24 mouse cellular contexts compared by ENCODE assay signal in genomic region chr3:97615154-97615553, GRCm38 (mm10). TPM values are rescaled to one million over a fixed set of nuclear protein-coding genes. Genes with fewer than 3 reads are reported as not detected.
DNase-seq lines count a peak whose midpoint lies in the region; ATAC-seq and TF ChIP-seq lines count a peak whose summit lies in the region.
"Had no signal": no experiment of that assay in that cellular context is flagged by ENCODE, and none has a peak within 500 bp of the region (broad histone marks: within the 10 kb centered on the region; RNA-seq: fewer than 3 reads in every experiment).

No protein-coding gene starts in this region.

- H3K27me3 ChIP-seq in embryonic facial prominence, embryonic 14.5 days (replicated peaks; ENCODE audit: control insufficient read depth, insufficient read depth, low read length), result no peaks in the 10 kb centered on the region
- H3K27me3 ChIP-seq in embryonic facial prominence, embryonic 10.5 days (replicated peaks; ENCODE audit: low read depth, poor library complexity, severe bottlenecking), result peaks cover 4% of the 10 kb centered on the region; the same call in 1 of the 2 replicates
- H3K27me3 ChIP-seq in liver, embryonic 16.5 days (ENCODE audit: control insufficient read depth, insufficient read depth, low read depth, low read length), result no peaks in the 10 kb centered on the region
- H3K27me3 ChIP-seq in liver, embryonic 12.5 days (replicated peaks), result 0 out of 2 replicates have a peak, but pooled peaks cover 6% of the 10 kb centered on the region
- no peaks in the 10 kb centered on the region for H3K27me3 ChIP-seq in intestine, postnatal 0 days (replicated peaks; ENCODE audit: control insufficient read depth, insufficient read depth, low read length)
- no peaks in the 10 kb centered on the region for H3K27me3 ChIP-seq in stomach, postnatal 0 days (ENCODE audit: control insufficient read depth, insufficient read depth, low read length)
- H3K27me3 ChIP-seq: hindbrain, embryonic 13.5 days had no signal

- TF ChIP-seq CTCF in intestine, postnatal 0 days (IDR thresholded peaks at IDR 0.05; ENCODE audit: low read depth), result no peak
- no peak for TF ChIP-seq CTCF in stomach, postnatal 0 days (IDR thresholded peaks at IDR 0.05; ENCODE audit: low read depth)

- H3K4me1 ChIP-seq in embryonic facial prominence, embryonic 14.5 days (ENCODE audit: control insufficient read depth, insufficient read depth, low read length), result 0 out of 2 replicates have a peak, but pooled peaks cover 5% of the 10 kb centered on the region
- H3K4me1 ChIP-seq in embryonic facial prominence, embryonic 10.5 days, result 0 out of 2 replicates have a peak, but pooled peaks cover 2% of the 10 kb centered on the region
- H3K4me1 ChIP-seq in liver, embryonic 16.5 days (ENCODE audit: control insufficient read depth, low read depth, low read length), result peaks cover 5% of the 10 kb centered on the region
- peaks cover 9% of the 10 kb centered on the region for H3K4me1 ChIP-seq in liver, embryonic 12.5 days
- no peaks in the 10 kb centered on the region for H3K4me1 ChIP-seq in intestine, postnatal 0 days (replicated peaks; ENCODE audit: control insufficient read depth, insufficient read depth, low read length)
- no peaks in the 10 kb centered on the region for H3K4me1 ChIP-seq in stomach, postnatal 0 days (replicated peaks; ENCODE audit: control insufficient read depth, insufficient read depth)
- H3K4me1 ChIP-seq: embryonic facial prominence, embryonic 12.5 days; forebrain, embryonic 12.5 days; hindbrain, embryonic 13.5 days had no signal

- H3K27ac ChIP-seq in embryonic facial prominence, embryonic 14.5 days (replicated peaks; ENCODE audit: low read depth, low read length), result no peak overlapping the region
- H3K27ac ChIP-seq in embryonic facial prominence, embryonic 10.5 days (replicated peaks), result no peak overlapping the region
- H3K27ac ChIP-seq in liver, embryonic 16.5 days (ENCODE audit: low read length), result no peak overlapping the region
- no peak overlapping the region for H3K27ac ChIP-seq in liver, embryonic 12.5 days
- no peak overlapping the region for H3K27ac ChIP-seq in intestine, postnatal 0 days (ENCODE audit: low read depth, low read length)
- H3K27ac ChIP-seq in stomach, postnatal 0 days (replicated peaks), result no peak overlapping the region
- H3K27ac ChIP-seq: embryonic facial prominence, embryonic 12.5 days; forebrain, embryonic 12.5 days; hindbrain, embryonic 13.5 days; hindbrain, postnatal 0 days had no signal

- ATAC-seq in embryonic facial prominence, embryonic 14.5 days (ENCODE audit: low read depth), result no peak
- ATAC-seq in liver, embryonic 16.5 days (ENCODE audit: low read depth), result peak; percentile 73
- ATAC-seq in liver, embryonic 12.5 days, result no peak
- ATAC-seq in intestine, postnatal 0 days, result peak; percentile 77
- ATAC-seq in stomach, postnatal 0 days (ENCODE audit: low FRiP score, low TSS enrichment), result peak; percentile 61
- ATAC-seq: CD4-positive, CD25-positive, alpha-beta regulatory T cell, adult 4 months; forebrain, postnatal 0 days; hindbrain, postnatal 0 days had no signal

- H3K9me3 ChIP-seq in embryonic facial prominence, embryonic 14.5 days (ENCODE audit: control insufficient read depth, low read length), result no peaks in the 10 kb centered on the region
- no peaks in the 10 kb centered on the region for H3K9me3 ChIP-seq in embryonic facial prominence, embryonic 10.5 days
- no peaks in the 10 kb centered on the region for H3K9me3 ChIP-seq in liver, embryonic 16.5 days (replicated peaks; ENCODE audit: control insufficient read depth, low read length)
- no peaks in the 10 kb centered on the region for H3K9me3 ChIP-seq in liver, embryonic 12.5 days (replicated peaks)
- H3K9me3 ChIP-seq in intestine, postnatal 0 days (ENCODE audit: control insufficient read depth), result no peaks in the 10 kb centered on the region
- H3K9me3 ChIP-seq in stomach, postnatal 0 days (ENCODE audit: control insufficient read depth, low read length), result no peaks in the 10 kb centered on the region
- H3K9me3 ChIP-seq: embryonic facial prominence, embryonic 12.5 days; forebrain, embryonic 12.5 days; G1E; hindbrain, embryonic 13.5 days had no signal

- H3K36me3 ChIP-seq in embryonic facial prominence, embryonic 14.5 days (ENCODE audit: control insufficient read depth, insufficient read depth, low read length), result no peaks in the 10 kb centered on the region
- H3K36me3 ChIP-seq in embryonic facial prominence, embryonic 10.5 days (replicated peaks), result no peaks in the 10 kb centered on the region
- no peaks in the 10 kb centered on the region for H3K36me3 ChIP-seq in liver, embryonic 16.5 days (ENCODE audit: control insufficient read depth, insufficient read depth)
- no peaks in the 10 kb centered on the region for H3K36me3 ChIP-seq in liver, embryonic 12.5 days
- no peaks in the 10 kb centered on the region for H3K36me3 ChIP-seq in intestine, postnatal 0 days (ENCODE audit: control insufficient read depth, insufficient read depth)
- no peaks in the 10 kb centered on the region for H3K36me3 ChIP-seq in stomach, postnatal 0 days (ENCODE audit: control insufficient read depth, insufficient read depth, low read length)
- H3K36me3 ChIP-seq: embryonic facial prominence, embryonic 12.5 days; forebrain, embryonic 12.5 days; G1E; hindbrain, embryonic 13.5 days had no signal

- peak; percentile 9 for DNase-seq in embryonic facial prominence, embryonic 14.5 days (ENCODE audit: low spot score)
- no peak for DNase-seq in embryonic facial prominence, embryonic 10.5 days (ENCODE audit: low spot score)
- peak; percentile 56 for DNase-seq in stomach, postnatal 0 days (ENCODE audit: low spot score)
- no peak for DNase-seq in cerebellum, adult 9-10 months
- no peak for DNase-seq in embryo, embryonic 11 days
- DNase-seq: adrenal gland, postnatal 10 days; B cell, adult 2 months; cerebellum, adult 11-12 months; cerebellum, postnatal 10 days; forebrain, postnatal 0 days; gastrocnemius, postnatal 14 days; heart, postnatal 10 days had no signal

- no peak overlapping the region for H3K4me2 ChIP-seq in embryonic facial prominence, embryonic 14.5 days (ENCODE audit: low read depth, low read length)
- H3K4me2 ChIP-seq in liver, embryonic 16.5 days (ENCODE audit: low read depth, low read length), result no peak overlapping the region
- no peak overlapping the region for H3K4me2 ChIP-seq in liver, embryonic 12.5 days
- H3K4me2 ChIP-seq in intestine, postnatal 0 days (replicated peaks; ENCODE audit: low read depth), result no peak overlapping the region
- no peak overlapping the region for H3K4me2 ChIP-seq in stomach, postnatal 0 days (replicated peaks; ENCODE audit: low read depth)
- H3K4me2 ChIP-seq: embryonic facial prominence, embryonic 12.5 days; forebrain, embryonic 12.5 days; hindbrain, embryonic 13.5 days had no signal

- H3K9ac ChIP-seq in embryonic facial prominence, embryonic 14.5 days (ENCODE audit: low read depth, low read length), result no peak overlapping the region
- no peak overlapping the region for H3K9ac ChIP-seq in liver, embryonic 16.5 days (ENCODE audit: low read depth, low read length)
- no peak overlapping the region for H3K9ac ChIP-seq in liver, embryonic 12.5 days
- no peak overlapping the region for H3K9ac ChIP-seq in intestine, postnatal 0 days (ENCODE audit: low read depth, low read length)
- no peak overlapping the region for H3K9ac ChIP-seq in stomach, postnatal 0 days (ENCODE audit: low read length)
- H3K9ac ChIP-seq: embryonic facial prominence, embryonic 12.5 days; forebrain, embryonic 12.5 days; forebrain, postnatal 0 days; hindbrain, embryonic 13.5 days had no signal

- 22% methylated on average over 1 of the region's 1 CpGs for WGBS in embryonic facial prominence, embryonic 14.5 days
- WGBS in embryonic facial prominence, embryonic 10.5 days, result 35% methylated on average over 1 of the region's 1 CpGs
- WGBS in liver, embryonic 16.5 days (ENCODE audit: insufficient replicate concordance), result 24% methylated on average over 1 of the region's 1 CpGs
- 15% methylated on average over 1 of the region's 1 CpGs for WGBS in liver, embryonic 12.5 days (ENCODE audit: insufficient replicate concordance)
- 11% methylated on average over 1 of the region's 1 CpGs for whole genome bisulfite sequencing in intestine, postnatal 0 days
- WGBS in stomach, postnatal 0 days, result 6% methylated on average over 1 of the region's 1 CpGs

- TF ChIP-seq EP300 in stomach, postnatal 0 days (optimal IDR thresholded peaks at IDR 0.05), result no peak

- H3K4me3 ChIP-seq in embryonic facial prominence, embryonic 14.5 days (ENCODE audit: low read depth, low read length), result no peak overlapping the region
- H3K4me3 ChIP-seq in embryonic facial prominence, embryonic 10.5 days, result no peak overlapping the region
- no peak overlapping the region for H3K4me3 ChIP-seq in liver, embryonic 16.5 days (ENCODE audit: low read depth, low read length)
- no peak overlapping the region for H3K4me3 ChIP-seq in liver, embryonic 12.5 days
- H3K4me3 ChIP-seq in intestine, postnatal 0 days (ENCODE audit: low read depth, low read length), result no peak overlapping the region
- no peak overlapping the region for H3K4me3 ChIP-seq in stomach, postnatal 0 days (ENCODE audit: low read depth, low read length)
- H3K4me3 ChIP-seq: embryonic facial prominence, embryonic 12.5 days; forebrain, embryonic 12.5 days; hindbrain, embryonic 13.5 days had no signal

RNA-seq across cellular contexts. Expression of gene Chd1l, which starts 5.2 kb away (rescaled TPM):
- polyA plus RNA-seq in embryonic facial prominence, embryonic 14.5 days (2014; fragmentation: Nextera tagmentation; extraction: Ambion mirVana), result 11.7 and 13.3 TPM in 2 replicates
- 23.0 and 24.9 TPM in 2 replicates for polyA plus RNA-seq in embryonic facial prominence, embryonic 10.5 days (2016; fragmentation: Nextera tagmentation; extraction: Ambion mirVana)
- polyA plus RNA-seq in liver, embryonic 16.5 days (2015; fragmentation: Nextera tagmentation; extraction: Ambion mirVana), result 7.8 and 8.4 TPM in 2 replicates
- 20.3 and 21.4 TPM in 2 replicates for polyA plus RNA-seq in liver, embryonic 12.5 days (2016; fragmentation: Nextera tagmentation; extraction: Ambion mirVana)
- 9.0 and 9.9 TPM in 2 replicates for polyA plus RNA-seq in intestine, postnatal 0 days (2015; fragmentation: Nextera tagmentation; extraction: Ambion mirVana)
- polyA plus RNA-seq in stomach, postnatal 0 days (2015; fragmentation: Nextera tagmentation; extraction: Ambion mirVana), result 8.9 and 9.7 TPM in 2 replicates

RNA-seq across cellular contexts. Expression of gene Fmo5, which starts 13.4 kb away (rescaled TPM):
- polyA plus RNA-seq in embryonic facial prominence, embryonic 14.5 days (2014; fragmentation: Nextera tagmentation; extraction: Ambion mirVana), result 2.7 and 3.1 TPM in 2 replicates
- polyA plus RNA-seq in embryonic facial prominence, embryonic 10.5 days (2016; fragmentation: Nextera tagmentation; extraction: Ambion mirVana), result 0.48 and 0.62 TPM in 2 replicates
- 22.2 and 24.9 TPM in 2 replicates for polyA plus RNA-seq in liver, embryonic 16.5 days (2015; fragmentation: Nextera tagmentation; extraction: Ambion mirVana)
- polyA plus RNA-seq in liver, embryonic 12.5 days (2016; fragmentation: Nextera tagmentation; extraction: Ambion mirVana), result 5.6 and 5.7 TPM in 2 replicates
- 91.9 and 94.6 TPM in 2 replicates for polyA plus RNA-seq in intestine, postnatal 0 days (2015; fragmentation: Nextera tagmentation; extraction: Ambion mirVana)
- 26.4 and 31.8 TPM in 2 replicates for polyA plus RNA-seq in stomach, postnatal 0 days (2015; fragmentation: Nextera tagmentation; extraction: Ambion mirVana)

RNA-seq across cellular contexts. Expression of gene Prkab2, which starts 42.8 kb away (rescaled TPM):
- polyA plus RNA-seq in embryonic facial prominence, embryonic 14.5 days (2014; fragmentation: Nextera tagmentation; extraction: Ambion mirVana), result 9.9 and 10.5 TPM in 2 replicates
- polyA plus RNA-seq in embryonic facial prominence, embryonic 10.5 days (2016; fragmentation: Nextera tagmentation; extraction: Ambion mirVana), result 7.2 and 7.3 TPM in 2 replicates
- 1.3 and 1.5 TPM in 2 replicates for polyA plus RNA-seq in liver, embryonic 16.5 days (2015; fragmentation: Nextera tagmentation; extraction: Ambion mirVana)
- polyA plus RNA-seq in liver, embryonic 12.5 days (2016; fragmentation: Nextera tagmentation; extraction: Ambion mirVana), result 2.8 and 3.1 TPM in 2 replicates
- polyA plus RNA-seq in intestine, postnatal 0 days (2015; fragmentation: Nextera tagmentation; extraction: Ambion mirVana), result 3.1 and 4.1 TPM in 2 replicates
- 4.8 and 5.6 TPM in 2 replicates for polyA plus RNA-seq in stomach, postnatal 0 days (2015; fragmentation: Nextera tagmentation; extraction: Ambion mirVana)

RNA-seq across cellular contexts. Expression of gene Gm17651, which starts 59.3 kb away (rescaled TPM):
- not detected in 2 replicates for polyA plus RNA-seq in embryonic facial prominence, embryonic 14.5 days (2014; fragmentation: Nextera tagmentation; extraction: Ambion mirVana)
- polyA plus RNA-seq in embryonic facial prominence, embryonic 10.5 days (2016; fragmentation: Nextera tagmentation; extraction: Ambion mirVana), result not detected in 2 replicates
- not detected in 2 replicates for polyA plus RNA-seq in liver, embryonic 16.5 days (2015; fragmentation: Nextera tagmentation; extraction: Ambion mirVana)
- polyA plus RNA-seq in liver, embryonic 12.5 days (2016; fragmentation: Nextera tagmentation; extraction: Ambion mirVana), result not detected in 2 replicates
- not detected in 2 replicates for polyA plus RNA-seq in intestine, postnatal 0 days (2015; fragmentation: Nextera tagmentation; extraction: Ambion mirVana)
- polyA plus RNA-seq in stomach, postnatal 0 days (2015; fragmentation: Nextera tagmentation; extraction: Ambion mirVana), result not detected in 2 replicates
- polyA plus RNA-seq: brain, embryonic 14.5 days; CD4-positive, CD25-positive, alpha-beta regulatory T cell, adult 4 months; embryonic facial prominence, embryonic 12.5 days; forebrain, embryonic 12.5 days; forebrain, postnatal 0 days; G1E; gonadal fat pad, adult 2 months; heart, embryonic 14.5 days; hindbrain, embryonic 13.5 days; hindbrain, postnatal 0 days had no signal

Comparison
In these comparisons a context has a peak if more than half of its experiments do, and no peak if none do; other contexts are left out.
1. ATAC-seq: peak in liver, embryonic 16.5 days (single experiment), intestine, postnatal 0 days (single experiment) and stomach, postnatal 0 days (single experiment); none in embryonic facial prominence, embryonic 14.5 days (single experiment) and liver, embryonic 12.5 days (single experiment).
2. DNase-seq: peak in embryonic facial prominence, embryonic 14.5 days (single experiment) and stomach, postnatal 0 days (single experiment); none in embryonic facial prominence, embryonic 10.5 days (single experiment), cerebellum, adult 9-10 months (single experiment) and embryo, embryonic 11 days (single experiment).